Mouse (Mus musculus) retina, postnatal 7 days (tissue): ENCODE results near the gene Lsm5.

Experiments
- DNase-seq: peaks from one replicate; pipeline ENCODE4 v3.0.0-alpha.2; 2012; ENCODE audit warnings: low read depth, low spot score

Lsm5 gene

GRCm38 (mm10) chr6:56703931-56704900 is at the start of gene Lsm5:
TSS of gene Lsm5 (minus strand) at chr6:56704710.
- DNase-seq, result peak; percentile 83

DNA sequence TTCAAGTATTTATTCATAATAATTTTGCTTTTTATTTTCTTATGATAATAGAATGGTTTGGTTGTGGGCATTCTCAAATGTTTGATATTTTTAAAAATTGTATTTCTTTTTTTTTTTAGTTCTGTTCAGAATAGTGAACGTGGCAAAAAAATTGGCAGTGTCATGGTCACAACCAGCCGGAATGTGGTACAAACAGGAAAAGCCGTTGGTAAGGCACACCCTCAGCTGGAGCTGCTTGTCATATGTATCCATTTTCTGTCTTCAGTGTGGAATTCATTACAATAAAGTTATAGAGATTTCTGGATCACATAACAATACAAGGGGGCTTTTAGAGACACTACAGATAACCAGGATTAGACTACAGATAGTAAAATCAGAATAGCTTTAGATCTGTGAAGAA is 49.2 kb upstream of the Lsm5 start:
- no peak for DNase-seq

DNA sequence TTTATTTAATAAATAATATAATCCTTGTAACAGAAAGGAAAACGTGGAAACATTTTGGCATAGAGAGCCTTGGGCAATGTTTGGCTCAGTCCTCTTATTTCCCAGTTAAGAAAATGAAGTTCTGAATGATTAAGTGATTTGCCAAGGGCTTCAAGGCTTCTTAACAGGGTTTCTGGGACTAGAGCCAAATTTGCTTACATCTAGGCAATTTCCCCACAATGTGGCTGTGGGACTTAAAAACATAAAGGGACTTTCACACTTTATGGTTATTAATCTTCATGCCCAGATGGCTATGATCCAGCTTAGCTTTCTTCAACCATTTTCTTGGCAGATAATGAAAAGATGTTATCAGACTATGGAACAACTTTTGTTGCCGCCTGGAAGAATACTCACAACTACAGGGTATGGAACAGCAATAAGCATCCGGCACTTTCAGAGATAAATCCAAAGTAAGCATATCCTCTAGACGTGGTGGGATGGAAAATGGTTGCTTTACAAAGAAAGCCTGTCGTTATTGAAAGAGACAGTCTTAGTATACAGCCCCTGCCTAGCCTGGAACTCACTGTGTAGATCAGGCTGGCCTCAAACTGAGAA is 41.5 kb upstream of the Lsm5 start:
- peak; percentile 19 for DNase-seq

DNA sequence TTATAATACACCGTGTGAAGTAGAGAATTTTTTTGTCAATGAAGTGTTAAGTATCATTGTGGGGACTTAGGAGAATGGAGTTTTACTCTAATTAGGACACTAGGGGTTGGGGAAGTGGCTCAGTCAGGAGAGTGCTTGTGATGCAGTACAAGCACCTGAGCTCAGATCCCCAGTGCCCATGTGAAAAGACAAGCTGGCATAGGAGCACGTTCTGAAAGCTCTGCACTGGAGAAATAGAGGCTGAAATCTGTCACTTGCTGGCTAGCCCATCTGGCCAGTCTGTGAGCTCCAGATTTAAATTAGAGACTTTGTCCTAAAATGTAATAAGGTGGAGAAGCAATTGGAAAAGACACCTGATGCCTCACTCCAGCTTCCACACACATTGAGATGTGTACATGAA is 28.0 kb upstream of the Lsm5 start:
- DNase-seq, result no peak

- no peak for DNase-seq
Measured at GRCm38 (mm10) chr6:56720877-56721276, 16.4 kb upstream of the Lsm5 start.

- no peak for DNase-seq
Measured at GRCm38 (mm10) chr6:56719071-56719470, 14.6 kb upstream of the Lsm5 start.

DNA sequence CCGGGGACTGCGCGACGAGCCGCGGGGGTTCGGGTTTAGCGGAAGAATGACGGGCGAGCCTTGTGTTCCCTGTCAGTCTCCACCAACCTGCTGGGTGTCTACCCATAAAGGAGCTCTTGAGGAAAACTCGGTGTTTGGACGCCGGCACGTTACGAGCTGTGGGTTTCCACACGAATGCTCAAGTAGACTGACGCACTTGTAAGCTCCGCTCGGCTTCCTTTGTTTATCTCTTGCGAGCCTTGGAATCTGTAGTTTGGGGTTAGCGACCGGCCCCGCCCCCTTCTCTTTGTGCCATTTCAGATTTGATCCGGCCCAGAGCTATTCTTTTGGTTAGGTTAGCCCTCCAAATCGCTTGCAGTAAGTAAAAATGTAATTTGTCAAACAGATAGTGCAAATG is 10.8 kb upstream of the Lsm5 start:
- no peak for DNase-seq

DNA sequence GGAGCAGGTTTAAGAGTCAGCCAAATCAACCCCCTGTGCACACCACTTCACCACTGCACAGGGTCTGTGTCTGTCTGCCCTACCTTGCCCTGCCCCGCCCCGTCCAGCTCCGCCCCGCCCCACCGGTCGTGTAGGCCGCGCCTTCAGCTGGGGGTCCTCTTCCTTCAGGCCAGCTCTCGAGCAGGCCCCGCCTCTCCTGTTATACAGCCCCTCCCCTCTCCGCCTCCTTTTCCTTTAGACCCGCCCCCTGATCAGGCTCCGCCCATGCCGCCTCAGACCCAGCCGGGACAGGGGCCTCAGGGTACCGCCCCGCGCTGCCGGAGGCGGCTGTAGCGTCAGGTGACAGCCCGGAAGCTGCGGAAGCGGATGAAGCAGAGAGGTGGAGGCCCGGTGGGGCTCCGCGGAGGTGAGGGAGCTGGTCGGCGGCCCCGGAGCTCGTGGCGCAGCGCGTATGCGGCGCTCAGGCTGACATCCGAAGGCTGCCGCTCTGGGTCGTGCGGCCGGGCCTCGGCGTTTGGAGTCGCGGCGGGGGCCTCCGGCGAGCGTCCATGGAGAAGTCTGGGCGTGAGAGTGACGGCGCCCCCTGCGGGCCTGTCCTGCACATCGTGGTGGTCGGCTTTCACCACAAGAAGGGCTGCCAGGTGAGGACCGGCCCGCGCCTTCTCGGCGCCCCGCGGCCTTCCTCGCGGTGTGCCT is 10.2 kb upstream of the Lsm5 start, which contains the start of gene Avl9:
Avl9 (plus strand) TSS at position 326 of the 696 bp plus-strand sequence.
- DNase-seq, result peak; percentile 93

DNA sequence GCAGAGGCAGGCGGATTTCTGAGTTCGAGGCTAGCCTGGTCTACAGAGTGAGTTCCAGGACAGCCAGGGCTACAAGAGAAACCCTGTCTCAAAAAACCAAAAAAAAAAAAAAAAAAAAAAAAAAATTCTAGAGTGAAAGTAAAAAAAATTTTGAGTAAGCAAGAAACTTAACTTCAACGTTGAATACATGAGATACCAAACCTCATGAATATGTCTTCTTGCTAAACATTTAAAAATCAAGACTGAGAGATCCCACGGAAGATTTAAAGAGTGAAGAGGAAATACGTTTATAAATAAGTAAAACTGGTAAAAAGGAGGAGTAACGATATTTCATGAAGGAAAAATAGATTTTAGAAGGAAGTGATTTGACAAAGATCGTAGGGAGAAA is 9.7 kb upstream of the Lsm5 start:
- no peak for DNase-seq

GRCm38 (mm10) chr6:56692445-56692844 is 12.1 kb downstream of the Lsm5 start:
- DNase-seq, result no peak

DNA sequence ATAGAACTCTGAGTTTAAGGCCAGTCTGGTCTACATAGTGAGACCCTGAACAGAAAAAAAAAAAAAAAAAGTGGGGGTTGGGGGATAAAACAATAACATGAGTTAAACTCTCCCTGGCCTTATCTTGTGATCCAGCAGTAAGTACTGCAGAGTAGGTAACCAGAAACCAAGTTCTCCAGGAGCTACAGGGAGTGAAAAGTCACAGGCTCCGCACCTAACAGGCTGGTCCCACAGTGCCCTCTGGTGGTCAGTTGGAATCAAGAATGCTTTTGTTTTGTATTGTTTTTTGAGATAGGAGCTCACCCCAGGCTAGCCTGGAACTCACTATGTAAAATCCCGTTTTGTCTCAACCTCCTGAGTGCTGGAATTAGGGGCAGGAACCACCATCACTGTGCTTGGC is 13.3 kb downstream of the Lsm5 start:
- peak; percentile 61 for DNase-seq

GRCm38 (mm10) chr6:56688238-56688637 is 16.3 kb downstream of the Lsm5 start:
- no peak for DNase-seq

DNA sequence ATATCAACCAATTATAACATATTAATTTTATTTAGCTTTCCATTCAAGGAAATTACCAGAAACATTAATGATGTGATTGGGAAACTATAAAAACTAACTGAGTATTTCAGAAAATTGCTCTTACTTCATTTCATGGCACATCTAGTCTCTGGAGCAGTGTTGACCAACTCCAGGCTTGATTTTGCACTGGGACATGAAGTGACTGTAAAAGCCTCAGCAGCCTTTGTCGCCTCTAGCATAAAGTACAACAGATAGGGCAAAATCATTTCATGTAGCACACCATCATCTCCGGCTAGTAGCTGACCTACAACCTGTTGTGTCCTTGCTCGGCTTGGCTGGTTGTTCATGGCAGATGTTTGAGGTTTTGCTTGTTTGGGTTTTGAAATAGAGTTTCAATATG is 40.1 kb downstream of the Lsm5 start:
- no peak for DNase-seq

GRCm38 (mm10) chr6:56655393-56655792 is 49.1 kb downstream of the Lsm5 start:
- no peak for DNase-seq

- peak; percentile 11 for DNase-seq
Measured at GRCm38 (mm10) chr6:56652121-56652592, 52.4 kb downstream of the Lsm5 start.
